Mouse (Mus musculus) heart, embryonic 16.5 days (tissue): Measurements from ENCODE around the gene Ankfn1. TPM values are rescaled to one million over a fixed set of nuclear protein-coding genes. Genes with fewer than 3 reads are reported as not detected.

Experiments used
- ATAC-seq: fragments of 200-750 bp; cut with Nextera tagmentation; replicated peaks from 2 replicates; pipeline ENCODE4 v1.8.0; 2017; ENCODE audit warnings: moderate number of reproducible peaks; ENCODE audit not compliant: insufficient read depth, low FRiP score; ENCODE audit errors: extremely low read depth
- H3K27ac ChIP-seq: fragments of 300-500 bp; sonication (generic); 2 replicates; pipeline ENCODE4 v1.5.1; 2014; ENCODE audit warnings: mild to moderate bottlenecking, low read length, control low read depth, moderate library complexity
- H3K27me3 ChIP-seq: fragments of 300-500 bp; sonication (generic); 2 replicates; pipeline ENCODE4 v1.6.1; 2014; ENCODE audit warnings: low read length, mixed read lengths; ENCODE audit not compliant: control insufficient read depth, insufficient read depth
- H3K36me3 ChIP-seq: fragments of 300-500 bp; sonication (generic); 2 replicates; pipeline ENCODE4 v1.6.1; 2014; ENCODE audit not compliant: control insufficient read depth, insufficient read depth
- H3K4me1 ChIP-seq: fragments of 300-500 bp; sonication (generic); 2 replicates; pipeline ENCODE4 v1.6.1; 2014; ENCODE audit warnings: low read length, mixed read lengths; ENCODE audit not compliant: control insufficient read depth, insufficient read depth
- H3K4me2 ChIP-seq: fragments of 300-500 bp; sonication (generic); 2 replicates; pipeline ENCODE4 v1.6.1; 2014; ENCODE audit warnings: low read depth, mild to moderate bottlenecking, control low read depth, low read length
- H3K4me3 ChIP-seq: fragments of 300-500 bp; sonication (generic); 2 replicates; pipeline ENCODE4 v1.5.1; 2014; ENCODE audit warnings: mild to moderate bottlenecking, control low read depth, low read length
- H3K9ac ChIP-seq: fragments of 300-500 bp; sonication (generic); 2 replicates; pipeline ENCODE4 v1.6.1; 2014; ENCODE audit warnings: low read length, control low read depth
- H3K9me3 ChIP-seq: fragments of 300-500 bp; sonication (generic); replicated peaks from 2 replicates; pipeline ENCODE4 v1.6.1; 2016; ENCODE audit warnings: low read length; ENCODE audit not compliant: control insufficient read depth
- WGBS: fragments of 180-500 bp; shearing (Covaris S2); extraction: QIAGEN DNeasy Blood & Tissue Kit; methylation state at CpG from one replicate; pipeline ENCODE4 v1.1.7; 2014; 5-methylcytosine and 5-hydroxymethylcytosine counted together
- polyA plus RNA-seq: library from polyadenylated mRNA; unstranded; fragments of >200 nt; fragmentation: Nextera tagmentation; extraction: Ambion mirVana; gene quantifications from 2 replicates; pipeline ENCODE4 v1.2.1, GENCODE M21; 2015

Ankfn1 gene
- polyA plus RNA-seq, 1 experiment from 2014 or later: 0.11 TPM

DNA sequence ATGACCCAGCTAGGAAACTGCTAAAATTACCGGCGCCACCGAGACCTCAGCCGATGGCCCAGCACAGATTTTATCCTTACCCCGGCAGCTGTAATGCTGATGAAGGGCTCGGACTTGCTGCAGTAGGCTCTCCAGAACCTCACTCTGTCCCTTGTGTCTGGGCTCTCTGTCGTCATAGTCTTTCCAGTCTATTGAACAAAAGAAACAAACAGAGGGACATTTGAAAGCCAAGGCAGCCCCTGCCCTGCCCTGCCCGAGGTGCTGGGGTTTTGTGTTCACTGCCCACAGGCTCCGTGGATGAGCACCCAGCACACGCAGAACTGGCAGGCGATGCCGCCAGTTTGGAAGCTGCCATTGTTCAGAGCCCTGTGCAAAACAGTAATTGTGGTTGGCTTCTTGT lies 330.0 kb downstream of the Ankfn1 start:
- no peak for ATAC-seq
- no peak overlapping the region for H3K4me2 ChIP-seq

DNA sequence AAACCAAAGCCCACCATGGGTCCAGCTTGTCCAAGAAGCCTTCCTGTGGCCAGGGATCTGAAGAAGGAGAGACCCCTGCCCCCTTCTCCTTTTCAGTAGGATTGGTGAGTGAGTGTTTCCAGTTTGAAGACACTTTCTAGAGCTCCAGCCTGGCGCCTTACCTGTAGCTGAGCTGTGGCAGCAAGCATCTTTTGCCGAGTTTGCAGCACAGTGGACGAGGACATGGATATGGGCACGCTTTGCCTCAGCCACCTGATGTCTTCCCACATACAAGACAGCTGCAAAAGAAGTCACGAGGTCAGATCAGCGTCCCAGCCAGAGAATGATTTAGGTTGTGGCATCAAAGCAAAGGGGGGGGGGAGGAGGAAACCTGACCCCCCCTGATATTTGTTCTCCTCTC lies 336.9 kb downstream of the Ankfn1 start:
- H3K4me1 ChIP-seq: no peaks in the 10 kb centered on the region
- no peak overlapping the region for H3K4me2 ChIP-seq
- no peaks in the 10 kb centered on the region for H3K27me3 ChIP-seq
- H3K9me3 ChIP-seq: no peaks in the 10 kb centered on the region
- H3K27ac ChIP-seq: no peak overlapping the region
- WGBS: 81% methylated on average over 6 of the region's 6 CpGs
- no peaks in the 10 kb centered on the region for H3K36me3 ChIP-seq
- no peak overlapping the region for H3K4me3 ChIP-seq
- ATAC-seq: no peak
- no peak overlapping the region for H3K9ac ChIP-seq

More for the DNA sequence above, 330.0 kb downstream of the Ankfn1 start:
- Histone ChIP-seq H3K4me3 (no peak overlapping the region), H3K4me1 (no peaks in the 10 kb centered on the region), H3K27me3 (no peaks in the 10 kb centered on the region), H3K9me3 (no peaks in the 10 kb centered on the region), H3K27ac (no peak overlapping the region), H3K36me3 (no peaks in the 10 kb centered on the region), H3K9ac (no peak overlapping the region)
- 80% methylated on average over 12 of the region's 12 CpGs for WGBS

DNA sequence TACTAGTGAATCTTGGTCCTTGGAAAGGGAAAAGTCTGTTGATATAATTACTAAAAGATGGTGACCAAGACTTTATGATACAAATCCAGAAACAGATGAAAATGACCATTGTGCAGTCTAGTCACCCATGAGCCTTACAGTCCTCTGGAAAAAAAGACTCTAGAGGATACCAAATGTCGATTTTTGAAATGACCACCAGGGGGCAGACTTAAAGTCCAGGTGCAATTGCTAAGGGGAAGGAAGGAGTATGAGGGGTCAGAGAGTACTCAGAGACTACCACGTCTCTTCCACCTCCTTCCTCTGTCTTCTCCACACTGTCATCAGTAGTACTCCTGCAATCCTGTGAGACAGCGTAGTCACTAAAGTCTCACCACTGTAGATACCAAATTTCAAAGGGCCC lies 353.1 kb downstream of the Ankfn1 start:
- Histone ChIP-seq H3K9ac (no peak overlapping the region), H3K27ac (no peak overlapping the region), H3K4me2 (no peak overlapping the region), H3K9me3 (no peaks in the 10 kb centered on the region), H3K27me3 (no peaks in the 10 kb centered on the region), H3K36me3 (no peaks in the 10 kb centered on the region), H3K4me1 (no peaks in the 10 kb centered on the region), H3K4me3 (no peak overlapping the region)
- WGBS: 54% methylated on average over 3 of the region's 3 CpGs
- ATAC-seq: no peak

DNA sequence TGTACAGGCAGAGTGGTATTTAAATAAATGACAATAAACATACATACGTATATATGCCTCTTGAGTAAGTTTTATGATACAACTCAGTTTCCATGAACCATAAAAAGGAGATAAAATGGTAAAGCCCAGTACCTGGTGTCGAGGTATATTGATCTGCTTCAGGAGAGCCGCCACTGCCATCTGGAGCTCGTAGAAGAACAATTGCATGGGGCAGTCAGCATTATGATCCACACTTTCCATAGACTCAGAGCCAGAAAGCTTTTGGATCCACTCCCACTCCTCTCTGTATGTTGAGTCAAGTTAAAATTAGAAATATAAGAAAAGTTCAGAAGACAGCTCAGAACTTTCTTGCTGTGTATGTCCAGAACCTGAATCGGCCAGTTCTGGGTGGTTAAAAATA lies 354.8 kb downstream of the Ankfn1 start:
- Histone ChIP-seq H3K9ac (no peak overlapping the region), H3K4me2 (no peak overlapping the region), H3K4me1 (no peaks in the 10 kb centered on the region), H3K9me3 (no peaks in the 10 kb centered on the region), H3K27me3 (no peaks in the 10 kb centered on the region), H3K27ac (no peak overlapping the region), H3K4me3 (no peak overlapping the region), H3K36me3 (no peaks in the 10 kb centered on the region)
- 83% methylated on average over 5 of the region's 5 CpGs for WGBS
- ATAC-seq: no peak

DNA sequence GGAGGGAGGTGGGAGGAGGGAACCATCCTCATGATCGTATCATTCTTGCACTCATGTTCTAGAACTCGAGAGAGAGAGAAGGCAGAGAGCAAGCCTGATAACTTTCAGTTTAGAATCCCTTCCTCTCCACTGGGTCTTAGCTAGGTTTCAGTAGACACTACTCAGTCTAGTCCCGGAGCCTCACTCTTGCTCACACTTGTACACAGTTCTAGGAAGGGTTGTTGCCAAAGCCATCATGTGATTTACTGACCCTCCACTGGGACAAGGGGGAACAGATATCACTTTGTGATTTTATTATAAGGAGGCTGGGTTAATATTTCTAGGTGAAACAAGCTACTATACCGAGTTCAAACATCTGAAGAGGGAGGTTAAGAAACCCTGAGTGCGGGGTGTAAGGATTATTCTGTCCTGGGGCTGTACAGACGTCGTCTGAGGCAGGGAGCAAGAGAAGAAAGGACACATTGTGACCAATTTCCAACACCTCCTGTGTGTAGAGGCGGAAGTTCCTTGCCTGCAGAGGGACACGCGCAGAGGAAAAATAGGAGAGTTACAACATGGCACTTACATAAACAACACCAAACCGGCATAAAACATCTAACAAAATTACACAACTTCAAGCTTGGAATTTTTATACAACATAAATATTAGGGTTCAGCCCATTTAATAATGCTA lies 356.6 kb downstream of the Ankfn1 start:
- Histone ChIP-seq H3K4me1 (no peaks in the 10 kb centered on the region), H3K4me3 (no peak overlapping the region), H3K9ac (no peak overlapping the region), H3K4me2 (no peak overlapping the region), H3K27ac (no peak overlapping the region), H3K36me3 (no peaks in the 10 kb centered on the region), H3K27me3 (no peaks in the 10 kb centered on the region), H3K9me3 (no peaks in the 10 kb centered on the region)
- WGBS: 70% methylated on average over 11 of the region's 11 CpGs
- no peak for ATAC-seq

DNA sequence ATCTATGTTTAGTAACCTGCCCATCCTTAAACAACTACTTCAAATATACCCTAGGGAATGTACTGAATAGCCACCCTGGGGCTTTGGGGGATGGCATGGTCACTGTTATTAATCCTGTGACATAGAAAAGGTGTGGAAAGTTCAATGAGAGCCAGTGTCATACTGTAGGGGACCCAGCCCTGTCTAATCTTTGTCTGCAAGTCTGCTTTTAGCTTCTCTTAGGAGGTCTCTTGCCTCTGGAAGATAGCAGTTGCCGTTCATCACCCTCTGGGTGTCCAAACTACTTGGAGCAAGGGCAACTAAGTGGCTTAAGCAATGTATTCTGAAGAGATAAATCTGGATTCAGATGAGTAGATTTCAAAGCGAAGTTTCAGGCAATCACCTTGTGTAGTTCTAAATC lies 357.6 kb downstream of the Ankfn1 start:
- ATAC-seq: no peak
- Histone ChIP-seq H3K9me3 (no peaks in the 10 kb centered on the region), H3K27me3 (no peaks in the 10 kb centered on the region), H3K27ac (no peak overlapping the region), H3K4me3 (no peak overlapping the region), H3K36me3 (no peaks in the 10 kb centered on the region), H3K4me1 (no peaks in the 10 kb centered on the region), H3K9ac (no peak overlapping the region), H3K4me2 (no peak overlapping the region)
- 61% methylated on average over 2 of the region's 2 CpGs for WGBS

DNA sequence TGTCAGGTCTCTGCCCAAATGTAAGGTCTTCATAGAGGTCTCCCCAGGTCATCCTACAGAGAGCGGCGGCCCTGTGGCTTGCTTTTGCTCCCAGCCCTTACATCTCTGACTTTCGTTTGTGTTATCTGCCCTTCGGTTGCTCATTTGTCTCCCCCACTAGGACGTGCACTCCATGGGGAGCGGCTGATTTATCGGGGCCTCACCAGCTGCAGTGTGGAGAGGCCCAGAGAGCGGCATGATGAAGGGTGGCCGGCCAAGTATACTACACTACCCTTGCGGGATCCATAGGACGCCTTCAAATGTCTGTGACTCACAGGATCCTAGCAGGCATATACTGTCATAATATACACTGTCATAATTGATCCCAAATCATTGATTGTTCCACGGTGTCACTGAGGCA lies 358.8 kb downstream of the Ankfn1 start:
- no peaks in the 10 kb centered on the region for H3K9me3 ChIP-seq
- H3K4me2 ChIP-seq: no peak overlapping the region
- no peaks in the 10 kb centered on the region for H3K27me3 ChIP-seq
- WGBS: 54% methylated on average over 12 of the region's 12 CpGs
- no peak overlapping the region for H3K27ac ChIP-seq
- H3K4me3 ChIP-seq: no peak overlapping the region
- no peaks in the 10 kb centered on the region for H3K4me1 ChIP-seq
- ATAC-seq: no peak
- H3K36me3 ChIP-seq: no peaks in the 10 kb centered on the region
- no peak overlapping the region for H3K9ac ChIP-seq

DNA sequence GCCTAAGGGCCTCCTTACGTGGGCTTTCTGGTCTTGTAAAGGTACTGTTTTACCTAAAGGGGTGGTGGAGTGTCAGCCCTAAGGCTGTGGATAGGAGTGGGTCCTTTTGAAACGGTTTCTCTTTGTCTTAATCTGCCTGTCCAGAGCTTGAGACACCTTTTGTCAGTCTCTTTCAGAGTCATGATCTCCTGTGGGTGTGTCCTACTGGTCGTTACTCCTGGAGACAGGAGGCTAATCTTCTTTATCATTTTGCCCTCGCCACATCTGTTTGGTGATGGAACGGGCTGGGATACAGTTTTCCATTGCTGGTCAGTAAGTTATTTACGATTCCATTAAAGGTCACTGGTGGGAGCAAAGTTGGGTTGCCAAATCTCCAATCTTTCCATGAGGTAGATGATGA lies 360.7 kb downstream of the Ankfn1 start:
- 77% methylated on average over 6 of the region's 6 CpGs for WGBS
- Histone ChIP-seq H3K36me3 (no peaks in the 10 kb centered on the region), H3K4me1 (no peaks in the 10 kb centered on the region), H3K27me3 (no peaks in the 10 kb centered on the region), H3K4me2 (no peak overlapping the region), H3K9me3 (no peaks in the 10 kb centered on the region), H3K27ac (no peak overlapping the region), H3K4me3 (no peak overlapping the region), H3K9ac (no peak overlapping the region)
- no peak for ATAC-seq

DNA sequence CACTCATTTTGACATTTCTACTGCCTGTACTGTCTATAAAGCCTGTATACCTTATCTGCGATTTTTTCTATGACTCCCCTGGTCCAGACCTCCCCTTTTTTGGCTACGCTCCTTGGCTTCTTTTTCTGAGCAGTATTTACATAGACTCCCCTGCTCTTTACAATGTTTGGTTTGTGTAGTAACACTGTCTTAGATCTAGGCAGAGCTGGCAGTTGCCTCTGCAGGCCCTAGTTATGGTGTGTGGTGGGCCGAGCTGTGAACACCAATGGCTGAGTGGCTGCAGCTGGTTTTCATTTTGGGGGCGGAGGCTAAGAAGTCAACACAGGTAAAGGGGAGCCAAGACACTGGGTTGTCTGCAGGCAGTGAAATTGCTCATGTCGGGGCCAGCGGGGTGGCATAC lies 368.7 kb downstream of the Ankfn1 start:
- 82% methylated on average over 6 of the region's 6 CpGs for WGBS
- Histone ChIP-seq H3K4me2 (no peak overlapping the region), H3K9ac (no peak overlapping the region), H3K9me3 (no peaks in the 10 kb centered on the region), H3K4me1 (no peaks in the 10 kb centered on the region), H3K27ac (no peak overlapping the region), H3K27me3 (no peaks in the 10 kb centered on the region), H3K36me3 (no peaks in the 10 kb centered on the region), H3K4me3 (no peak overlapping the region)
- no peak for ATAC-seq
